Mouse (Mus musculus): ENCODE measurements around the gene Tjap1. TPM values are rescaled to one million over a fixed set of nuclear protein-coding genes. Genes with fewer than 3 reads are reported as not detected.

Gene Tjap1
- total and polyA plus RNA-seq, 2 experiments = 2.5 to 13.2 TPM

DNA sequence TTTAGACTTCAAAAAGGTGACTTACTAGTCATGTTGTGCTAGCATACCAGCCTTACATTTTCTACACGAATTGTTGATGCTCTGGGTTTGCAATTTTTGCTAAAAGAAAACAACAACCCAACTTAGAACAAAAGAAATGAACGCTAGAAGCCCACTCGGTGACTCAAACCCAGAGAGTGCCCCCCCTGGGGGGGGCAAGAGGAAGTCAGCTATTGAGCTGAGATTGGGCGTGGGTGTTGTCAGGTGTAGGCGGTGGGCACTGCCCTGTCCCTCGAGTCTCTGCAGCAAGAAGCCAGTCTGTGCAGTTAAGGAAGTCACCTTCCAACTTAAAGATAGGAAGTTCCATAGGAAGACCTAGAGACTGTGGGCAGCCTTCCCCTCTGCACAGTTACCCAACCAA is 13.8 kb upstream of the Tjap1 start:
- Histone ChIP-seq H3K9ac (ENCODE audit: low read depth, low read length) (no peak overlapping the region), H3K4me1 (ENCODE audit: control insufficient read depth, insufficient read depth, low read length) (peaks cover 3% of the 10 kb centered on the region; the same call in 1 of the 2 replicates), H3K27me3 (ENCODE audit: control insufficient read depth, insufficient read depth, low read length) (peaks cover 10% of the 10 kb centered on the region; the same call in 1 of the 2 replicates), H3K4me3 (ENCODE audit: insufficient read depth, low read depth, low read length) (no peak overlapping the region), H3K79me2 (ENCODE audit: control insufficient read depth, insufficient read depth, low read length) (no peaks in the 10 kb centered on the region), H3K36me3 (ENCODE audit: control insufficient read depth, insufficient read depth, low read length) (no peaks in the 10 kb centered on the region), H3K27ac (replicated peaks; ENCODE audit: insufficient read depth, low read depth, low read length) (no peak overlapping the region)
- WGBS = 43% methylated on average over 6 of the region's 6 CpGs
- TF ChIP-seq POLR2A (IDR thresholded peaks at IDR 0.05; ENCODE audit: extremely low read depth, insufficient read depth, low read length) = no peak
- no peak for TF ChIP-seq CTCF (IDR thresholded peaks at IDR 0.05; ENCODE audit: low read depth, low read length)
- no peak for DNase-seq (ENCODE audit: extremely low read depth, low read depth, low spot score)

DNA sequence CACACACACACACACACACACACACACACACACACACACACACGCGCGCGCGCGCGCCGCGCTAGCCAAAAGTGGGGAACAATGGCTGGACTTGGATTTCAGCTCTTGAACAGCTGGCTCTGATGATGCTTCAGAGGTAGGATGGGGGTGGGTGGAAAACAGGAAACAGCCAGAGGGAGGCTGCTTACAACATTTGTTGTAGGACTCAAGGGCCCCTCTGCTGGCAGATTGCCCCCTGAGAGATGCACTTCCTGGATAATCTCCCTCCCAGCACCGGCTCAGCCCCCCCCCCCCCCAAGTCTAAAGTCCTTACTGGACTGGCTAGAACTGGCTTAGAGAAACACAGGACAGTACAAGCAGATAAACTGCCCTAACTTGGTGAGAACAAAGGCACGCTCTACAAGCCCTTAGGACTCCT is 4.9 kb upstream of the Tjap1 start:
- no peak for TF ChIP-seq CTCF (IDR thresholded peaks at IDR 0.05; ENCODE audit: low read depth, low read length)
- TF ChIP-seq POLR2A (IDR thresholded peaks at IDR 0.05; ENCODE audit: extremely low read depth, insufficient read depth, low read length) = no peak
- DNase-seq (ENCODE audit: extremely low read depth, low read depth, low spot score) = no peak
- Histone ChIP-seq H3K27me3 (ENCODE audit: control insufficient read depth, insufficient read depth, low read length) (no peaks in the 10 kb centered on the region), H3K4me1 (ENCODE audit: control insufficient read depth, insufficient read depth, low read length) (no peaks in the 10 kb centered on the region), H3K36me3 (ENCODE audit: control insufficient read depth, insufficient read depth, low read length) (no peaks in the 10 kb centered on the region), H3K27ac (replicated peaks; ENCODE audit: insufficient read depth, low read depth, low read length) (no peak overlapping the region), H3K9ac (ENCODE audit: low read depth, low read length) (no peak overlapping the region), H3K4me3 (ENCODE audit: insufficient read depth, low read depth, low read length) (no peak overlapping the region), H3K79me2 (ENCODE audit: control insufficient read depth, insufficient read depth, low read length) (peaks cover 1% of the 10 kb centered on the region; the same call in 1 of the 2 replicates)
- WGBS = 64% methylated on average over 11 of the region's 11 CpGs

DNA sequence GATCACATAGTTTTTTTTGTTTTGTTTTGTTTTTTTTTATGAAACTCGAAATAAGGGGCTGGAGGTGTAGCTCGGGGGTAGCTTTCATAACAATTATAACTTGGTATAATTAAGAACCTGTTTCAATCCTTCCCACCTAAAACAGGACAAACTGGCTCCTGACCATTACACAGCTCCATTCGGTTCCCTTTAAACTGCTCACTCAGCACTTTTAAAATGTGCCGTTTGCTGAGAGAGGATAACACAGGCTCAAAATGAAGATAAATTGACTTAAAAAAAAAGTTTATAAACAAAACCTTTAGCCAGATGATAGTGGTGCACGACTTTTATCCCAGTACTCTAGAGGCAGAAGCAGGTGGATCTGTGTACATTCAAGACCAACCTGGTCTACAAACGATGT is 2.6 kb upstream of the Tjap1 start:
- H3K79me2 ChIP-seq (ENCODE audit: control insufficient read depth, insufficient read depth, low read length) = peaks cover 15% of the 10 kb centered on the region
- H3K4me3 ChIP-seq (ENCODE audit: insufficient read depth, low read depth, low read length) = no peak overlapping the region
- no peaks in the 10 kb centered on the region for H3K27me3 ChIP-seq (ENCODE audit: control insufficient read depth, insufficient read depth, low read length)
- H3K9ac ChIP-seq (ENCODE audit: low read depth, low read length) = no peak overlapping the region
- H3K4me1 ChIP-seq (ENCODE audit: control insufficient read depth, insufficient read depth, low read length) = peaks cover 4% of the 10 kb centered on the region
- no peak for TF ChIP-seq POLR2A (IDR thresholded peaks at IDR 0.05; ENCODE audit: extremely low read depth, insufficient read depth, low read length)
- TF ChIP-seq CTCF (IDR thresholded peaks at IDR 0.05; ENCODE audit: low read depth, low read length) = no peak
- no peaks in the 10 kb centered on the region; the same call in 1 of the 2 replicates for H3K36me3 ChIP-seq (ENCODE audit: control insufficient read depth, insufficient read depth, low read length)
- DNase-seq (ENCODE audit: extremely low read depth, low read depth, low spot score) = no peak
- 51% methylated on average over 6 of the region's 6 CpGs for WGBS
- H3K27ac ChIP-seq (replicated peaks; ENCODE audit: insufficient read depth, low read depth, low read length) = no peak overlapping the region

GRCm38 (mm10) chr17:46284653-46285052 is 1.8 kb upstream of the Tjap1 start:
- H3K27me3 ChIP-seq (ENCODE audit: control insufficient read depth, insufficient read depth, low read length) = no peaks in the 10 kb centered on the region
- peaks cover 1% of the 10 kb centered on the region; the same call in 1 of the 2 replicates for H3K36me3 ChIP-seq (ENCODE audit: control insufficient read depth, insufficient read depth, low read length)
- H3K79me2 ChIP-seq (ENCODE audit: control insufficient read depth, insufficient read depth, low read length) = peaks cover 15% of the 10 kb centered on the region
- peaks cover 4% of the 10 kb centered on the region for H3K4me1 ChIP-seq (ENCODE audit: control insufficient read depth, insufficient read depth, low read length)
- H3K9ac ChIP-seq (ENCODE audit: low read depth, low read length) = no peak overlapping the region
- no peak overlapping the region for H3K27ac ChIP-seq (replicated peaks; ENCODE audit: insufficient read depth, low read depth, low read length)
- no peak overlapping the region for H3K4me3 ChIP-seq (ENCODE audit: insufficient read depth, low read depth, low read length)
- 70% methylated on average over 7 of the region's 7 CpGs for WGBS
- no peak for TF ChIP-seq CTCF (IDR thresholded peaks at IDR 0.05; ENCODE audit: low read depth, low read length)
- no peak for TF ChIP-seq POLR2A (IDR thresholded peaks at IDR 0.05; ENCODE audit: extremely low read depth, insufficient read depth, low read length)
- no peak for DNase-seq (ENCODE audit: extremely low read depth, low read depth, low spot score)

GRCm38 (mm10) chr17:46283911-46284310 is 1.1 kb upstream of the Tjap1 start:
- H3K79me2 ChIP-seq (ENCODE audit: control insufficient read depth, insufficient read depth, low read length) = peaks cover 18% of the 10 kb centered on the region
- 83% methylated on average over 8 of the region's 8 CpGs for WGBS
- H3K9ac ChIP-seq (ENCODE audit: low read depth, low read length) = no peak overlapping the region
- H3K27ac ChIP-seq (replicated peaks; ENCODE audit: insufficient read depth, low read depth, low read length) = no peak overlapping the region
- DNase-seq (ENCODE audit: extremely low read depth, low read depth, low spot score) = no peak
- H3K27me3 ChIP-seq (ENCODE audit: control insufficient read depth, insufficient read depth, low read length) = no peaks in the 10 kb centered on the region
- H3K4me3 ChIP-seq (ENCODE audit: insufficient read depth, low read depth, low read length) = no peak overlapping the region
- H3K36me3 ChIP-seq (ENCODE audit: control insufficient read depth, insufficient read depth, low read length) = peaks cover 5% of the 10 kb centered on the region; the same call in 1 of the 2 replicates
- TF ChIP-seq POLR2A (IDR thresholded peaks at IDR 0.05; ENCODE audit: extremely low read depth, insufficient read depth, low read length) = no peak
- no peak for TF ChIP-seq CTCF (IDR thresholded peaks at IDR 0.05; ENCODE audit: low read depth, low read length)
- H3K4me1 ChIP-seq (ENCODE audit: control insufficient read depth, insufficient read depth, low read length) = peaks cover 4% of the 10 kb centered on the region

DNA sequence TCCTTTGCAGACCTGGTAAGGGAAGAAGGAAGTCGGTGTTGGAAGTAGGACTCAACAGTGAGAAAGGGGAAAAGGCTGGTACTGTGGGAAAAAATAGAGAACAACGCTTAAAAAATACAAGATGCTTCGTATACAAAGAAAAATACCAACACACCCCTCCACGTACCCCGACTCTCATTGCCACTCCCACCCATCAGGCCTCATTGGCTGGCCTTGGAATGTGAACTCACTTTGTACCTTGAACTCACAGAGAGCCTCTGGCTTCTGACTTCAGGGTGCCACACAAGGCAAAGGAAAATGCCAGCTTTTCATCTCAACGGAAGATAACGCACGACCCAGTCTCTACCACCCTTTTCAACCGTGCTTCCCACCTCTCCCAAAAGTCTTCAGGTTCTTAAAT is 314 bp upstream of the Tjap1 start:
- Histone ChIP-seq H3K9ac (ENCODE audit: low read depth, low read length) (no peak overlapping the region), H3K4me3 (ENCODE audit: insufficient read depth, low read depth, low read length) (no peak overlapping the region; the same call in 1 of the 2 replicates), H3K27me3 (ENCODE audit: control insufficient read depth, insufficient read depth, low read length) (no peaks in the 10 kb centered on the region), H3K36me3 (ENCODE audit: control insufficient read depth, insufficient read depth, low read length) (peaks cover 5% of the 10 kb centered on the region; the same call in 1 of the 2 replicates), H3K4me1 (ENCODE audit: control insufficient read depth, insufficient read depth, low read length) (peaks cover 4% of the 10 kb centered on the region), H3K79me2 (ENCODE audit: control insufficient read depth, insufficient read depth, low read length) (peaks cover 18% of the 10 kb centered on the region), H3K27ac (replicated peaks; ENCODE audit: insufficient read depth, low read depth, low read length) (no peak overlapping the region)
- 23% methylated on average over 9 of the region's 9 CpGs for WGBS
- no peak for DNase-seq (ENCODE audit: extremely low read depth, low read depth, low spot score)
- TF ChIP-seq POLR2A (IDR thresholded peaks at IDR 0.05; ENCODE audit: extremely low read depth, insufficient read depth, low read length) (no peak), CTCF (IDR thresholded peaks at IDR 0.05; ENCODE audit: low read depth, low read length) (no peak)
